Mouse (Mus musculus): Measurements from ENCODE around the gene Ahnak2. TPM values are rescaled to one million over a fixed set of nuclear protein-coding genes. Genes with fewer than 3 reads are reported as not detected.
A peak's percentile ranks its signal among the peaks of the same experiment; 100 is the strongest.

Ahnak2 gene
- polyA plus RNA-seq, 1 experiment, result 4.0 TPM

GRCm38 (mm10) chr12:112745716-112746115 lies 56.7 kb downstream of the Ahnak2 start:
- DNase-seq, result no peak

GRCm38 (mm10) chr12:112744891-112745580 lies 57.4 kb downstream of the Ahnak2 start:
- Histone ChIP-seq H3K4me1 (replicated peaks; ENCODE audit: control insufficient read depth, insufficient read depth, low read length) (peaks cover 17% of the 10 kb centered on the region), H3K36me3 (ENCODE audit: control insufficient read depth, insufficient read depth, low read length) (no peaks in the 10 kb centered on the region), H3K27ac (ENCODE audit: control insufficient read depth, insufficient read depth, low read length) (no peak overlapping the region), H3K27me3 (ENCODE audit: control insufficient read depth, insufficient read depth, low read length) (no peaks in the 10 kb centered on the region), H3K4me3 (ENCODE audit: control insufficient read depth, insufficient read depth, low read length) (no peak overlapping the region)
- DNase-seq, result no peak
- TF ChIP-seq POLR2A (IDR thresholded peaks at IDR 0.05; ENCODE audit: control insufficient read depth, extremely low read depth, insufficient read depth, low read length, poor library complexity) (no peak), CTCF (IDR thresholded peaks at IDR 0.05; ENCODE audit: borderline replicate concordance, control insufficient read depth, extremely low read depth, insufficient read depth, low read length, poor library complexity) (0 out of 2 replicates have a peak, but pooled peaks have one; percentile 11)
- 96% methylated on average over 10 of the region's 10 CpGs for WGBS

More at GRCm38 (mm10) chr12:112745716-112746115, 56.7 kb downstream of the Ahnak2 start:
- peaks cover 17% of the 10 kb centered on the region for H3K4me1 ChIP-seq (replicated peaks; ENCODE audit: control insufficient read depth, insufficient read depth, low read length)
- H3K36me3 ChIP-seq (ENCODE audit: control insufficient read depth, insufficient read depth, low read length), result no peaks in the 10 kb centered on the region
- no peak for TF ChIP-seq POLR2A (IDR thresholded peaks at IDR 0.05; ENCODE audit: control insufficient read depth, extremely low read depth, insufficient read depth, low read length, poor library complexity)
- TF ChIP-seq CTCF (IDR thresholded peaks at IDR 0.05; ENCODE audit: borderline replicate concordance, control insufficient read depth, extremely low read depth, insufficient read depth, low read length, poor library complexity), result no peak
- no peaks in the 10 kb centered on the region for H3K27me3 ChIP-seq (ENCODE audit: control insufficient read depth, insufficient read depth, low read length)
- H3K27ac ChIP-seq (ENCODE audit: control insufficient read depth, insufficient read depth, low read length), result no peak overlapping the region
- WGBS, result 47% methylated on average over 10 of the region's 10 CpGs
- no peak overlapping the region for H3K4me3 ChIP-seq (ENCODE audit: control insufficient read depth, insufficient read depth, low read length)

DNA sequence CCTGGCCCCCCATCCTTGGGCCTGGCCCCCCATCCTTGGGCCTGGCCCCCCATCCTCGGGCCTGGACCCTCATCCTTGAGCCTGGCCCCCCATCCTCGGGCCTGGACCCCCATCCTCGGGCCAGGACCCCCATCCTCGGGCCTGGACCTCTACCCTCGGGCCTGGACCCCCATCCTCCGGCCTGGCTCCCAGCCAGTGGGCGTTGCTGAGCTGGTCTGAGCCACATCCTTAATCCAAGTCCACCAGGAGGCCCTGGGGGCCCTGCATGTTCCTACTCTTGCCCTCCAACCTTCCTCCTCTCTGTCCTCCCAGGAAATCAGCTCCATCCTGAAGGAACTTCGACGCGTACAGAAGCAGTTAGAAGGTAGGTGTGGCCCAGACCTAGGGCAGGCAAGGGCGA lies 58.2 kb downstream of the Ahnak2 start:
- Histone ChIP-seq H3K4me3 (ENCODE audit: control insufficient read depth, insufficient read depth, low read length) (no peak overlapping the region), H3K36me3 (ENCODE audit: control insufficient read depth, insufficient read depth, low read length) (no peaks in the 10 kb centered on the region), H3K27me3 (ENCODE audit: control insufficient read depth, insufficient read depth, low read length) (no peaks in the 10 kb centered on the region), H3K4me1 (replicated peaks; ENCODE audit: control insufficient read depth, insufficient read depth, low read length) (peaks cover 17% of the 10 kb centered on the region), H3K27ac (ENCODE audit: control insufficient read depth, insufficient read depth, low read length) (no peak overlapping the region)
- 94% methylated on average over 11 of the region's 11 CpGs for WGBS
- no peak for TF ChIP-seq CTCF (IDR thresholded peaks at IDR 0.05; ENCODE audit: borderline replicate concordance, control insufficient read depth, extremely low read depth, insufficient read depth, low read length, poor library complexity)
- no peak for TF ChIP-seq POLR2A (IDR thresholded peaks at IDR 0.05; ENCODE audit: control insufficient read depth, extremely low read depth, insufficient read depth, low read length, poor library complexity)
- no peak for DNase-seq

- Histone ChIP-seq H3K27me3 (ENCODE audit: control insufficient read depth, insufficient read depth, low read length) (no peaks in the 10 kb centered on the region), H3K27ac (ENCODE audit: control insufficient read depth, insufficient read depth, low read length) (no peak overlapping the region)
- peak; percentile 86 for DNase-seq
Observed at GRCm38 (mm10) chr12:112743168-112743975, 59.1 kb downstream of the Ahnak2 start.

GRCm38 (mm10) chr12:112742768-112743167 lies 59.7 kb downstream of the Ahnak2 start:
- no peak for DNase-seq
- H3K27ac ChIP-seq (ENCODE audit: control insufficient read depth, insufficient read depth, low read length), result no peak overlapping the region
- H3K4me1 ChIP-seq (replicated peaks; ENCODE audit: control insufficient read depth, insufficient read depth, low read length), result peaks cover 17% of the 10 kb centered on the region
- TF ChIP-seq CTCF (IDR thresholded peaks at IDR 0.05; ENCODE audit: borderline replicate concordance, control insufficient read depth, extremely low read depth, insufficient read depth, low read length, poor library complexity) (no peak), POLR2A (IDR thresholded peaks at IDR 0.05; ENCODE audit: control insufficient read depth, extremely low read depth, insufficient read depth, low read length, poor library complexity) (no peak)
- no peaks in the 10 kb centered on the region for H3K27me3 ChIP-seq (ENCODE audit: control insufficient read depth, insufficient read depth, low read length)
- H3K36me3 ChIP-seq (ENCODE audit: control insufficient read depth, insufficient read depth, low read length), result no peaks in the 10 kb centered on the region
- WGBS, result 71% methylated on average over 6 of the region's 6 CpGs
- H3K4me3 ChIP-seq (ENCODE audit: control insufficient read depth, insufficient read depth, low read length), result no peak overlapping the region

More at GRCm38 (mm10) chr12:112743168-112743975, 59.1 kb downstream of the Ahnak2 start:
- Histone ChIP-seq H3K4me1 (replicated peaks; ENCODE audit: control insufficient read depth, insufficient read depth, low read length) (peaks cover 17% of the 10 kb centered on the region), H3K36me3 (ENCODE audit: control insufficient read depth, insufficient read depth, low read length) (no peaks in the 10 kb centered on the region), H3K4me3 (ENCODE audit: control insufficient read depth, insufficient read depth, low read length) (no peak overlapping the region)
- 42% methylated on average over 25 of the region's 25 CpGs for WGBS
- peak; percentile 89; the same call in 1 of the 2 replicates for TF ChIP-seq CTCF (IDR thresholded peaks at IDR 0.05; ENCODE audit: borderline replicate concordance, control insufficient read depth, extremely low read depth, insufficient read depth, low read length, poor library complexity)
- no peak for TF ChIP-seq POLR2A (IDR thresholded peaks at IDR 0.05; ENCODE audit: control insufficient read depth, extremely low read depth, insufficient read depth, low read length, poor library complexity)

DNA sequence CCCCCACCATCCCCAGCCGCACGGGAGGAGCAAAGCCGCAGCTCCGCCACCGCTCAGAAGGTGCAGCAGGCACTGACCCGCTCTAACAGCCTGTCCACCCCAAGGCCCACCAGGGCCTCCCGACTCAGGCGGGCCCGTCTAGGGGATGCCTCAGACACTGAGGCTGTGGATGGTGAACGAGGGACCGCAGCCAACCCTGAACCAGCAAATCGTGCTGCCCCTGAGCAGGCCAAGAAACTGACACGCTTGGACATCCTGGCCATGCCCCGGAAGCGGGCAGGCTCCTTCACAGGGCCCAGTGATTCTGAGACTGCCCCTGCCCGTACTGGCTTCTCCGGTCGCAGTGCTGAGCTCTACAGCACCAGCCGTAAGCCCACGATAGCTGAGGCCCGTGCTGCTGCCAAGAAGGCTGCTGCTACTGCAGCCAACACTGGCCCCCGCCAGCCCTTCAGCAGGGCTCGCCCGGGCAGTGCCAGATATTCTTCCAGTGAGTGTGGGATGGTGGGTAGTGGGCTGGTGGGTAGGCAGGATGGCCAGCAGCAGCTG lies 63.4 kb downstream of the Ahnak2 start:
- 96% methylated on average over 24 of the region's 24 CpGs for WGBS
- no peaks in the 10 kb centered on the region for H3K27me3 ChIP-seq (ENCODE audit: control insufficient read depth, insufficient read depth, low read length)

More for the DNA sequence above, 63.4 kb downstream of the Ahnak2 start:
- no peak overlapping the region for H3K27ac ChIP-seq (ENCODE audit: control insufficient read depth, insufficient read depth, low read length)
- no peaks in the 10 kb centered on the region for H3K4me1 ChIP-seq (replicated peaks; ENCODE audit: control insufficient read depth, insufficient read depth, low read length)
- no peaks in the 10 kb centered on the region for H3K36me3 ChIP-seq (ENCODE audit: control insufficient read depth, insufficient read depth, low read length)
- no peak for DNase-seq
- TF ChIP-seq CTCF (IDR thresholded peaks at IDR 0.05; ENCODE audit: borderline replicate concordance, control insufficient read depth, extremely low read depth, insufficient read depth, low read length, poor library complexity) (no peak), POLR2A (IDR thresholded peaks at IDR 0.05; ENCODE audit: control insufficient read depth, extremely low read depth, insufficient read depth, low read length, poor library complexity) (no peak)
- H3K4me3 ChIP-seq (ENCODE audit: control insufficient read depth, insufficient read depth, low read length), result no peak overlapping the region

Data from thymus, adult 2 months (tissue).